Mouse (Mus musculus) MEL (cell line): ENCODE data around the gene Chuk.

ENCODE experiments used
- CHD2 ChIP-seq: IDR thresholded peaks from 2 replicates; pipeline ENCODE4 v1.6.1; 2011; ENCODE audit warnings: low read length, improper control_type of control experiment
- CTCF ChIP-seq, 3 experiments: IDR thresholded peaks in 2 of 3; conservative IDR thresholded peaks in 1 of 3; 2 replicates each; pipeline ENCODE4 v1.5.1; 2011 to 2012; ENCODE audit warnings: low read length in 3 of 3, low read depth in 2 of 3, mild to moderate bottlenecking in 2 of 3, improper control_type of control experiment in 1 of 3, inconsistent platforms in 1 of 3, mixed read lengths in 1 of 3, moderate library complexity in 1 of 3; ENCODE audit not compliant: control insufficient read depth in 1 of 3, insufficient read depth in 1 of 3, poor library complexity in 1 of 3, severe bottlenecking in 1 of 3
- E2F4 ChIP-seq: IDR thresholded peaks from 2 replicates; pipeline ENCODE4 v1.6.1; 2011; ENCODE audit warnings: low read depth, low read length, improper control_type of control experiment, borderline replicate concordance
- EP300 ChIP-seq, 2 experiments: IDR thresholded peaks; 2 replicates each; pipeline ENCODE4 v1.6.1; 2011; ENCODE audit warnings: improper control_type of control experiment in 2 of 2, low read length in 2 of 2, low read depth in 1 of 2, mild to moderate bottlenecking in 1 of 2
- GATA1 ChIP-seq: IDR thresholded peaks from 2 replicates; pipeline ENCODE4 v1.6.1; 2011; ENCODE audit warnings: low read depth, low read length, improper control_type of control experiment
- HCFC1 ChIP-seq: IDR thresholded peaks from 2 replicates; pipeline ENCODE4 v1.6.1; 2012; ENCODE audit warnings: low read depth, mild to moderate bottlenecking, inconsistent platforms, low read length, improper control_type of control experiment, moderate library complexity
- MXI1 ChIP-seq: IDR thresholded peaks from 2 replicates; pipeline ENCODE4 v1.6.1; 2011; ENCODE audit warnings: mild to moderate bottlenecking, low read depth, low read length, improper control_type of control experiment
- MYC ChIP-seq: IDR thresholded peaks from 2 replicates; pipeline ENCODE4 v1.6.1; 2011; ENCODE audit warnings: low read depth, mild to moderate bottlenecking, low read length, improper control_type of control experiment, moderate library complexity
- POLR2A ChIP-seq, 2 experiments: IDR thresholded peaks; 2 replicates each; pipeline ENCODE4 v1.6.1; 2011 to 2012; ENCODE audit warnings: low read length in 2 of 2, mild to moderate bottlenecking in 2 of 2, control low read depth in 1 of 2, improper control_type of control experiment in 1 of 2, low read depth in 1 of 2, moderate library complexity in 1 of 2; ENCODE audit not compliant: control insufficient read depth in 1 of 2, insufficient read depth in 1 of 2, poor library complexity in 1 of 2
- RCOR1 ChIP-seq: IDR thresholded peaks from 2 replicates; pipeline ENCODE4 v1.6.1; 2012; ENCODE audit warnings: low read depth, mild to moderate bottlenecking, inconsistent platforms, low read length, improper control_type of control experiment
- TAL1 ChIP-seq: IDR thresholded peaks from 2 replicates; pipeline ENCODE4 v1.6.1; 2012; ENCODE audit warnings: mild to moderate bottlenecking, inconsistent platforms, low read length, moderate library complexity, mixed read lengths

DNA sequence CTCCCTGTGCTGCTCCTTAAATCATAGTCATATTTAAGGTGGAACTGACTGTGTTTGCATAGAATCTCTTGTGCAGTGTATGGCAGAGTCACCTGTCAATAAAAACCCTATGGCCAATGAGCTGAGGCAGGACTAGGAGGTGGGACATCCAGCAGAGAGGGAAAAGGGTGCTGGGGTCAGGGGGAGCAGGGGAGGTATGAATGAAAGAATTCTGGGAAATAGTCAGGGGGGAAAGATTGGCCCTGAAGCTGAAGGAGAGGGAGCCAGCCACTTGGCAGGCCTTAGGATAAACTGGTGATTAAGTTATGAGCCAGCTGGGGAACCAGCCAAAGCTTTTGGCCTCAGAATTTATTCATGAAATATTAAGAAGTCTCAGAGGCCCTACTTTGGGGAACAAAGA, 1.7 kb upstream of the Chuk start:
- TF ChIP-seq GATA1 (no peak), MXI1 (no peak), RCOR1 (no peak), TAL1 (no peak), POLR2A (IDR thresholded peaks at IDR 0.05; ENCODE audit: control insufficient read depth in 1 of 2, insufficient read depth in 1 of 2, low read depth in 1 of 2, low read length in 2 of 2, poor library complexity in 1 of 2) (no peak), EP300 (IDR thresholded peaks at IDR 0.05; ENCODE audit: low read depth in 1 of 2, low read length in 2 of 2) (no peak), CTCF (IDR thresholded peaks at IDR 0.05 in 2 of 3, conservative IDR thresholded peaks at IDR 0.05 in 1 of 3; ENCODE audit: control insufficient read depth in 1 of 3, insufficient read depth in 1 of 3, low read depth in 2 of 3, low read length in 3 of 3, poor library complexity in 1 of 3, severe bottlenecking in 1 of 3) (no peak), CHD2 (no peak), MYC (no peak), HCFC1 (no peak), E2F4 (no peak)
